Mouse (Mus musculus) midbrain, embryonic 12.5 days (tissue): ENCODE measurements at regions not wholly inside any gene's neighbourhood (a gene's known extent, or its start where the extent isn't known, plus 50 kb on each side); places are given as distances from the start of the nearest gene placed in this dataset.

Experiments
- ATAC-seq: fragments of 200-750 bp; cut with Nextera tagmentation; 2 replicates; pipeline ENCODE4 v1.8.0; 2017; ENCODE audit warnings: low read depth, moderate TSS enrichment, moderate library complexity; ENCODE audit not compliant: low FRiP score
- H3K27ac ChIP-seq: fragments of 300-500 bp; sonication (generic); replicated peaks from 2 replicates; pipeline ENCODE4 v1.5.1; 2016; ENCODE audit warnings: mild to moderate bottlenecking
- H3K27me3 ChIP-seq: fragments of 300-500 bp; sonication (generic); 2 replicates; pipeline ENCODE4 v1.6.1; 2016; ENCODE audit warnings: mild to moderate bottlenecking
- H3K36me3 ChIP-seq: fragments of 300-500 bp; sonication (generic); 2 replicates; pipeline ENCODE4 v1.6.1; 2016
- H3K4me1 ChIP-seq: fragments of 300-500 bp; sonication (generic); 2 replicates; pipeline ENCODE4 v1.6.1; 2016
- H3K4me2 ChIP-seq: fragments of 300-500 bp; sonication (generic); replicated peaks from 2 replicates; pipeline ENCODE4 v1.6.1; 2016; ENCODE audit warnings: mild to moderate bottlenecking, moderate library complexity
- H3K4me3 ChIP-seq: fragments of 300-500 bp; sonication (generic); 2 replicates; pipeline ENCODE4 v1.5.1; 2016; ENCODE audit warnings: mild to moderate bottlenecking
- H3K9ac ChIP-seq: fragments of 300-500 bp; sonication (generic); replicated peaks from 2 replicates; pipeline ENCODE4 v1.6.1; 2016; ENCODE audit warnings: mild to moderate bottlenecking, moderate library complexity
- H3K9me3 ChIP-seq: fragments of 300-500 bp; sonication (generic); 2 replicates; pipeline ENCODE4 v1.6.1; 2016; ENCODE audit warnings: mild to moderate bottlenecking
- WGBS: fragments of 180-500 bp; shearing (Covaris S2); methylation state at CpG from one replicate; pipeline ENCODE4 v1.1.7; 2016; 5-methylcytosine and 5-hydroxymethylcytosine counted together

- Histone ChIP-seq H3K36me3 (no peaks in the 10 kb centered on the region), H3K4me1 (no peaks in the 10 kb centered on the region), H3K27ac (no peak overlapping the region), H3K9me3 (no peaks in the 10 kb centered on the region), H3K9ac (no peak overlapping the region), H3K4me3 (no peak overlapping the region), H3K4me2 (no peak overlapping the region), H3K27me3 (no peaks in the 10 kb centered on the region)
- WGBS: 92% methylated on average over 1 of the region's 1 CpGs
- ATAC-seq: no peak
Measured at GRCm38 (mm10) chr16:84100444-84100843, 414.5 kb upstream of the A730009L09Rik start.

DNA sequence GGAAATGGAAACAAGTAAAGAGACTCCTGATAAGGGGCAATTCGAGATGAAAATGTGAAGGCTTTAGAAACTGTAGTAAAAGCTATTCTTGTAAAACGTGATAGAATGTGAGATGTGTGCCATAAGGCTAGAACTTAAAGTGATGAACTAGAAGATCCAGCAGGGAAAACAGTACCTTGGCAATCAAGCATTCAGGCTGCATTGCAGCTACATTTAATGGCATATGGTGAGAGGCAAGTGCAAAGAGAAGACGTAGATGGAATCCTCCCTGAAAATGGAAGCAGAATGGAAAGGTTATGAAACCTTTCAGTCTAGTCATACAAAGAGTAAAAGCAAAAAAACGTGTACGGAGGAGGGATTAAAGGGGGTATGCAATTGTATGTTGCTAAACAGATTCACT lies 403.3 kb upstream of the A730009L09Rik start:
- H3K4me1 ChIP-seq: no peaks in the 10 kb centered on the region
- no peaks in the 10 kb centered on the region for H3K27me3 ChIP-seq
- no peak overlapping the region for H3K27ac ChIP-seq
- no peak overlapping the region for H3K4me2 ChIP-seq
- H3K9ac ChIP-seq: no peak overlapping the region
- no peak for ATAC-seq
- H3K4me3 ChIP-seq: no peak overlapping the region
- H3K9me3 ChIP-seq: no peaks in the 10 kb centered on the region
- H3K36me3 ChIP-seq: no peaks in the 10 kb centered on the region
- 81% methylated on average over 5 of the region's 5 CpGs for WGBS

DNA sequence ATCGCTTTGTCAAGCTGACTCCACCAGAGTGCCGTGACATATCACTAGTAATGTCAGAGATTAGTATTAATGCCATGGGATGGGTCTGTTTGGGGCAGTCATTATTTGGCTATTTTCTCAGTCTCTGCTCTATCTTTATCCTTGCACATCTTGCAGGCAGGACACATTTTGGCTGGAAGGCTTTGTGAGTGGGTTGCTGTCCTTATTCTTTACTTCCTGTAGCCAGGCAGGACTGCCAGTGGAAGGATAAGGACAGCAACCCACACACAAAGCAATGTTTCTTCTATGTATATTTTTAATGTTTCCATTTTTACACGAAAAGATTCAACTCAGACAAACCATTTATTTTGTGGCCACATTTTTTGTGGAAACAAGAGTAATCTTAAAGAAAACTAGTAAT lies 397.4 kb upstream of the A730009L09Rik start:
- no peak overlapping the region for H3K9ac ChIP-seq
- ATAC-seq: no peak
- H3K4me1 ChIP-seq: no peaks in the 10 kb centered on the region
- WGBS: 91% methylated on average over 3 of the region's 3 CpGs
- H3K27ac ChIP-seq: no peak overlapping the region
- H3K4me3 ChIP-seq: no peak overlapping the region
- no peaks in the 10 kb centered on the region for H3K36me3 ChIP-seq
- no peaks in the 10 kb centered on the region for H3K27me3 ChIP-seq
- H3K4me2 ChIP-seq: no peak overlapping the region
- no peaks in the 10 kb centered on the region for H3K9me3 ChIP-seq

- Histone ChIP-seq H3K36me3 (no peaks in the 10 kb centered on the region), H3K4me1 (no peaks in the 10 kb centered on the region), H3K27ac (no peak overlapping the region), H3K4me2 (no peak overlapping the region), H3K27me3 (no peaks in the 10 kb centered on the region), H3K4me3 (no peak overlapping the region), H3K9ac (no peak overlapping the region), H3K9me3 (no peaks in the 10 kb centered on the region)
- 71% methylated on average over 4 of the region's 4 CpGs for WGBS
- ATAC-seq: peak; percentile 27; the same call in 1 of the 2 replicates
Measured at GRCm38 (mm10) chr16:84135651-84136200, 379.2 kb upstream of the A730009L09Rik start.

DNA sequence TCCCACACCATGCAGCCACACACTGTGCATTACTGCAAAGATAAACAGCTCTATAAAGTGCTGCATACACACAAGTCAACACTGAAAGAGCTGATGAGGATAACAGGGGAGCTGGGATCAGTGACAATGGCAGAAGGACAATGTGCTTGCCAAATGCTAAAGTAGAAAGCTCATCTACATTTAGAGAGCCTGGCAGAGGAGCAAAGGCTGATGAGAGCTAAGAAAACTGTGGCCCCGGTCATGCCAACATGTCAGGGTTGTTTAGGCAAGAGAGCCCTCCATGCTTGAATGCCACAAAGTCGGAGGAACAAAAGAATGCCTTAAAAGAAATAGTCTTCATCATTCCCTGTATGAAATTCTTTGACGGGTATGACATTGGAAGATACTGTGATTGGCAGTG lies 363.0 kb upstream of the A730009L09Rik start:
- WGBS: 72% methylated on average over 3 of the region's 3 CpGs
- Histone ChIP-seq H3K27me3 (no peaks in the 10 kb centered on the region), H3K4me3 (no peak overlapping the region), H3K36me3 (no peaks in the 10 kb centered on the region), H3K4me2 (no peak overlapping the region), H3K4me1 (no peaks in the 10 kb centered on the region), H3K9ac (no peak overlapping the region), H3K9me3 (no peaks in the 10 kb centered on the region), H3K27ac (no peak overlapping the region)
- ATAC-seq: no peak

- no peaks in the 10 kb centered on the region for H3K27me3 ChIP-seq
- no peaks in the 10 kb centered on the region for H3K36me3 ChIP-seq
- 35% methylated on average over 1 of the region's 1 CpGs for WGBS
- no peak overlapping the region for H3K4me3 ChIP-seq
- no peaks in the 10 kb centered on the region for H3K9me3 ChIP-seq
- ATAC-seq: no peak
- H3K9ac ChIP-seq: no peak overlapping the region
- H3K4me2 ChIP-seq: no peak overlapping the region
- no peaks in the 10 kb centered on the region for H3K4me1 ChIP-seq
- no peak overlapping the region for H3K27ac ChIP-seq
Measured at GRCm38 (mm10) chr16:84172080-84172479, 342.8 kb upstream of the A730009L09Rik start.
